Mouse (Mus musculus): ENCODE data around the gene Gm10644. TPM values are rescaled to one million over a fixed set of nuclear protein-coding genes. Genes with fewer than 3 reads are reported as not detected.

The Gm10644 gene
- total and polyA plus RNA-seq, 2 experiments from 2014 or later: 0.39 to 0.60 TPM

GRCm38 (mm10) chr8:83896461-83896860 lies 58.5 kb downstream of the Gm10644 start:
- no peak overlapping the region for H3K27ac ChIP-seq (ENCODE audit: low read depth, low read length)
- H3K4me2 ChIP-seq (ENCODE audit: low read depth, low read length, poor library complexity, severe bottlenecking): no peak overlapping the region
- TF ChIP-seq CTCF (IDR thresholded peaks at IDR 0.05): no peak
- no peaks in the 10 kb centered on the region for H3K27me3 ChIP-seq (ENCODE audit: insufficient read depth, low read length)
- WGBS: 81% methylated on average over 7 of the region's 7 CpGs
- no peaks in the 10 kb centered on the region for H3K4me1 ChIP-seq (ENCODE audit: insufficient read depth, low read length)
- DNase-seq (ENCODE audit: low spot score) (no peak), ATAC-seq (ENCODE audit: low FRiP score) (no peak)
- no peaks in the 10 kb centered on the region for H3K36me3 ChIP-seq (ENCODE audit: insufficient read depth, low read length)
- no peaks in the 10 kb centered on the region for H3K9me3 ChIP-seq (ENCODE audit: low read length)
- H3K4me3 ChIP-seq (ENCODE audit: low read depth, low read length): no peak overlapping the region
- H3K9ac ChIP-seq (replicated peaks; ENCODE audit: low read length, poor library complexity, severe bottlenecking): no peak overlapping the region

GRCm38 (mm10) chr8:83895894-83896293 lies 59.1 kb downstream of the Gm10644 start:
- Histone ChIP-seq H3K9me3 (ENCODE audit: low read length) (no peaks in the 10 kb centered on the region), H3K27ac (ENCODE audit: low read depth, low read length) (no peak overlapping the region), H3K36me3 (ENCODE audit: insufficient read depth, low read length) (no peaks in the 10 kb centered on the region), H3K4me3 (ENCODE audit: low read depth, low read length) (no peak overlapping the region), H3K4me2 (ENCODE audit: low read depth, low read length, poor library complexity, severe bottlenecking) (no peak overlapping the region), H3K4me1 (ENCODE audit: insufficient read depth, low read length) (no peaks in the 10 kb centered on the region), H3K27me3 (ENCODE audit: insufficient read depth, low read length) (no peaks in the 10 kb centered on the region), H3K9ac (replicated peaks; ENCODE audit: low read length, poor library complexity, severe bottlenecking) (no peak overlapping the region)
- ATAC-seq (ENCODE audit: low FRiP score) (no peak), DNase-seq (ENCODE audit: low spot score) (peak; percentile 64)
- WGBS: 5% methylated on average over 5 of the region's 5 CpGs
- TF ChIP-seq CTCF (IDR thresholded peaks at IDR 0.05): peak; percentile 87

DNA sequence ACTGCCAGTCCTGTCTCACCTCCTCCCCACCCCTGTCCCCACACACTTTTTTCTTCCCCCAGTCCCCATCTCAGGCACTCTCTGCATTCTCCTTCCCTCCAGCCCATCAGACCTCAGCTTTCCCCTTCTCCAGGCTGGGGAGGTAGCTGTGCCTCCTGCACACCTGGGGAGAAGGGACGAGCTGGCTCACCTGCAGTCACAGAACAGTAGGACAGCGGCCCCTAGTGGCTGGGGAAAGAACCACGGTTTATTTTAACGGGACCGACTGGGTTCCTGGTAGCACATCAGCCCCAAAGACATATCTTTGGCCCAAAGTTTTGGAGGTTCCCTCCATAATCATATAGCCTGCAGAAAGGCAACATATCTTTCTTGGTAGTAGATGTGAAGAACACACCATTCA lies 61.1 kb downstream of the Gm10644 start:
- ATAC-seq (ENCODE audit: low FRiP score) (no peak), DNase-seq (ENCODE audit: low spot score) (peak; percentile 58)
- Histone ChIP-seq H3K9me3 (ENCODE audit: low read length) (no peaks in the 10 kb centered on the region), H3K9ac (replicated peaks; ENCODE audit: low read length, poor library complexity, severe bottlenecking) (no peak overlapping the region), H3K4me3 (ENCODE audit: low read depth, low read length) (no peak overlapping the region), H3K27me3 (ENCODE audit: insufficient read depth, low read length) (no peaks in the 10 kb centered on the region), H3K36me3 (ENCODE audit: insufficient read depth, low read length) (no peaks in the 10 kb centered on the region), H3K4me2 (ENCODE audit: low read depth, low read length, poor library complexity, severe bottlenecking) (no peak overlapping the region), H3K27ac (ENCODE audit: low read depth, low read length) (no peak overlapping the region), H3K4me1 (ENCODE audit: insufficient read depth, low read length) (no peaks in the 10 kb centered on the region)
- TF ChIP-seq CTCF (IDR thresholded peaks at IDR 0.05): peak; percentile 90
- 3% methylated on average over 5 of the region's 5 CpGs for WGBS

DNA sequence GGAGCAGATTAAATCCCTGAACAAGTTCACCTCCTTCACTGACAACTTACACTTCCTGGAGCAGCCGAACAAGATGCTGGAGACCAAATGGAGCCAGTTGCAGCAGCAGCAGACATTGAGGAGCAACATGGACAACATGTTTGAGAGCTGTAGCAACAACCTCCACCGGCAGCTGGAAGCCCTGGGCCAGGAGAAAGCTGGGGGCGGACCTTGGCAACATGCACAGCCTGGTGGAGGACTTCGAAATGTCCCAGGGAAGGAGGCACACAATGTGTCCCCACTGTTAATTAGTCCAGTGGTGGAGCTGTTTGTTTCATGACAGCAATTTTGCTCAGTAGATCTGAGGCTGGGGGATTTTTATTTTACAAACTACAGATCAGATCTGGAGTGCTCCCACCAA lies 62.9 kb downstream of the Gm10644 start:
- H3K9me3 ChIP-seq (ENCODE audit: low read length): no peaks in the 10 kb centered on the region
- H3K27ac ChIP-seq (ENCODE audit: low read depth, low read length): no peak overlapping the region
- H3K4me3 ChIP-seq (ENCODE audit: low read depth, low read length): no peak overlapping the region
- no peaks in the 10 kb centered on the region for H3K27me3 ChIP-seq (ENCODE audit: insufficient read depth, low read length)
- 61% methylated on average over 4 of the region's 4 CpGs for WGBS
- TF ChIP-seq CTCF (IDR thresholded peaks at IDR 0.05): no peak; the same call in 1 of the 2 replicates
- H3K4me1 ChIP-seq (ENCODE audit: insufficient read depth, low read length): no peaks in the 10 kb centered on the region
- no peak overlapping the region for H3K9ac ChIP-seq (replicated peaks; ENCODE audit: low read length, poor library complexity, severe bottlenecking)
- no peak for ATAC-seq (ENCODE audit: low FRiP score)
- DNase-seq (ENCODE audit: low spot score): no peak
- no peak overlapping the region for H3K4me2 ChIP-seq (ENCODE audit: low read depth, low read length, poor library complexity, severe bottlenecking)
- H3K36me3 ChIP-seq (ENCODE audit: insufficient read depth, low read length): no peaks in the 10 kb centered on the region

DNA sequence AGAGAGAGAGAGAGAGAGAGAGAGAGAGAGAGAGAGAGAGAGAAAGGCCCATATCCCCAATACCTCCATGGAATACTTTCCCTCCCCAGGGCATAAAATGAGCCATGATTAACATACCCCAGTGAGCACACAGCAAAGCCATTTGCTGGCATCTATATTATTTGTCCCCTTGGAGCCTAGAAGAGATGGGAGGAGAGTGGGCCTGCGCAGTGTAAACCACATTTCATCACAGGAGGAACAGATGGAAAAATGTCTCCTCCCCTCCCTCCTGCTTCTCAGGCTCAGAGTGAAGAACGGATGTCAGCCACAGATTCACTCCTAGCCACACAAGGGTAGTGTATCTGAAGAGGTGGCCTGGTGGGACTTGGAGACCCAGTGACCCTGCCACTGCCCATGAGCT lies 66.6 kb downstream of the Gm10644 start:
- no peaks in the 10 kb centered on the region for H3K4me1 ChIP-seq (ENCODE audit: insufficient read depth, low read length)
- H3K9ac ChIP-seq (replicated peaks; ENCODE audit: low read length, poor library complexity, severe bottlenecking): no peak overlapping the region
- 75% methylated on average over 2 of the region's 2 CpGs for WGBS
- ATAC-seq (ENCODE audit: low FRiP score) (no peak), DNase-seq (ENCODE audit: low spot score) (peak; percentile 18)
- no peaks in the 10 kb centered on the region for H3K36me3 ChIP-seq (ENCODE audit: insufficient read depth, low read length)
- H3K9me3 ChIP-seq (ENCODE audit: low read length): no peaks in the 10 kb centered on the region
- no peak for TF ChIP-seq CTCF (IDR thresholded peaks at IDR 0.05)
- H3K27me3 ChIP-seq (ENCODE audit: insufficient read depth, low read length): no peaks in the 10 kb centered on the region
- no peak overlapping the region for H3K4me2 ChIP-seq (ENCODE audit: low read depth, low read length, poor library complexity, severe bottlenecking)
- no peak overlapping the region for H3K4me3 ChIP-seq (ENCODE audit: low read depth, low read length)
- H3K27ac ChIP-seq (ENCODE audit: low read depth, low read length): no peak overlapping the region

Small RNA genes within 50 kb of the gene (microRNA-seq; reads per million reads assigned to microRNA genes)
- gene Gm44330 (ENCODE audit: borderline number of aligned reads) (not detected), gene Gm44450 (ENCODE audit: borderline number of aligned reads) (not detected)

Other genes starting within 250 kb of the Gm10644 start
- gene Ddx39, start 240.0 kb downstream of the Gm10644 start, total RNA-seq (2014; rRNA removed): 38.1 and 47.3 TPM in 2 replicates
- gene Ddx39, start 240.0 kb downstream of the Gm10644 start, polyA plus RNA-seq (2015; fragmentation: Nextera tagmentation; extraction: Ambion mirVana): 68.2 and 76.6 TPM in 2 replicates
- gene Adgre5, start 213.9 kb downstream of the Gm10644 start, total RNA-seq (2014; rRNA removed): 10.4 and 24.3 TPM in 2 replicates
- 7.7 and 8.3 TPM in 2 replicates for gene Adgre5, start 213.9 kb downstream of the Gm10644 start, polyA plus RNA-seq (2015; fragmentation: Nextera tagmentation; extraction: Ambion mirVana)
- gene Adgrl1, start 55.1 kb downstream of the Gm10644 start, total RNA-seq (2014; rRNA removed): 394 and 593 TPM in 2 replicates
- gene Adgrl1, start 55.1 kb downstream of the Gm10644 start, polyA plus RNA-seq (2015; fragmentation: Nextera tagmentation; extraction: Ambion mirVana): 55.5 and 55.9 TPM in 2 replicates
- gene Asf1b, start 302 bp upstream of the Gm10644 start, total RNA-seq (2014; rRNA removed): 3.9 and 20.4 TPM in 2 replicates
- gene Asf1b, start 302 bp upstream of the Gm10644 start, polyA plus RNA-seq (2015; fragmentation: Nextera tagmentation; extraction: Ambion mirVana): 3.8 and 4.3 TPM in 2 replicates
- 190 and 218 TPM in 2 replicates for gene Prkaca, start 17.8 kb upstream of the Gm10644 start, total RNA-seq (2014; rRNA removed)
- gene Prkaca, start 17.8 kb upstream of the Gm10644 start, polyA plus RNA-seq (2015; fragmentation: Nextera tagmentation; extraction: Ambion mirVana): 253 and 259 TPM in 2 replicates
- 65.3 and 86.9 TPM in 2 replicates for gene Samd1, start 42.5 kb upstream of the Gm10644 start, total RNA-seq (2014; rRNA removed)
- gene Samd1, start 42.5 kb upstream of the Gm10644 start, polyA plus RNA-seq (2015; fragmentation: Nextera tagmentation; extraction: Ambion mirVana): 4.1 and 4.6 TPM in 2 replicates
- gene 1700067K01Rik, start 46.3 kb upstream of the Gm10644 start, total RNA-seq (2014; rRNA removed): 1.2 TPM in 1 of 2 replicates, not detected in the other
- 0.58 and 0.69 TPM in 2 replicates for gene 1700067K01Rik, start 46.3 kb upstream of the Gm10644 start, polyA plus RNA-seq (2015; fragmentation: Nextera tagmentation; extraction: Ambion mirVana)
- gene 2210011C24Rik, start 57.0 kb upstream of the Gm10644 start, total RNA-seq (2014; rRNA removed): 0.66 TPM in 1 of 2 replicates, not detected in the other
- gene 2210011C24Rik, start 57.0 kb upstream of the Gm10644 start, polyA plus RNA-seq (2015; fragmentation: Nextera tagmentation; extraction: Ambion mirVana): 0.43 and 1.5 TPM in 2 replicates
- gene Palm3, start 66.3 kb upstream of the Gm10644 start, total RNA-seq (2014; rRNA removed): 5.1 and 8.0 TPM in 2 replicates
- gene Palm3, start 66.3 kb upstream of the Gm10644 start, polyA plus RNA-seq (2015; fragmentation: Nextera tagmentation; extraction: Ambion mirVana): 4.4 and 4.9 TPM in 2 replicates
- gene Il27ra, start 87.4 kb upstream of the Gm10644 start, total RNA-seq (2014; rRNA removed): 0.71 and 1.1 TPM in 2 replicates
- gene Il27ra, start 87.4 kb upstream of the Gm10644 start, polyA plus RNA-seq (2015; fragmentation: Nextera tagmentation; extraction: Ambion mirVana): 0.21 and 0.29 TPM in 2 replicates
- 2.3 and 2.7 TPM in 2 replicates for gene Rln3, start 89.8 kb upstream of the Gm10644 start, total RNA-seq (2014; rRNA removed)
- 1.3 and 2.3 TPM in 2 replicates for gene Rln3, start 89.8 kb upstream of the Gm10644 start, polyA plus RNA-seq (2015; fragmentation: Nextera tagmentation; extraction: Ambion mirVana)
- gene Gm10643, start 109.9 kb upstream of the Gm10644 start, total RNA-seq (2014; rRNA removed): 2.2 and 3.0 TPM in 2 replicates
- gene Gm10643, start 109.9 kb upstream of the Gm10644 start, polyA plus RNA-seq (2015; fragmentation: Nextera tagmentation; extraction: Ambion mirVana): 1.6 and 1.7 TPM in 2 replicates
- 28.4 and 31.7 TPM in 2 replicates for gene Rfx1, start 111.6 kb upstream of the Gm10644 start, total RNA-seq (2014; rRNA removed)
- 7.2 and 8.8 TPM in 2 replicates for gene Rfx1, start 111.6 kb upstream of the Gm10644 start, polyA plus RNA-seq (2015; fragmentation: Nextera tagmentation; extraction: Ambion mirVana)
- gene Dcaf15, start 149.6 kb upstream of the Gm10644 start, total RNA-seq (2014; rRNA removed): 62.3 and 67.6 TPM in 2 replicates
- 21.7 and 23.3 TPM in 2 replicates for gene Dcaf15, start 149.6 kb upstream of the Gm10644 start, polyA plus RNA-seq (2015; fragmentation: Nextera tagmentation; extraction: Ambion mirVana)
- 0.05 and 0.19 TPM in 2 replicates for gene Podnl1, start 170.8 kb upstream of the Gm10644 start, total RNA-seq (2014; rRNA removed)
- gene Podnl1, start 170.8 kb upstream of the Gm10644 start, polyA plus RNA-seq (2015; fragmentation: Nextera tagmentation; extraction: Ambion mirVana): 0.38 and 0.56 TPM in 2 replicates
- 86.1 and 101 TPM in 2 replicates for gene Cc2d1a, start 192.7 kb upstream of the Gm10644 start, total RNA-seq (2014; rRNA removed)
- 65.9 and 70.7 TPM in 2 replicates for gene Cc2d1a, start 192.7 kb upstream of the Gm10644 start, polyA plus RNA-seq (2015; fragmentation: Nextera tagmentation; extraction: Ambion mirVana)
- 5.6 and 5.7 TPM in 2 replicates for gene 4930432K21Rik, start 192.8 kb upstream of the Gm10644 start, total RNA-seq (2014; rRNA removed)
- gene 4930432K21Rik, start 192.8 kb upstream of the Gm10644 start, polyA plus RNA-seq (2015; fragmentation: Nextera tagmentation; extraction: Ambion mirVana): 2.2 and 2.4 TPM in 2 replicates
- 0.27 and 4.6 TPM in 2 replicates for gene Nanos3, start 230.0 kb upstream of the Gm10644 start, total RNA-seq (2014; rRNA removed)
- gene Nanos3, start 230.0 kb upstream of the Gm10644 start, polyA plus RNA-seq (2015; fragmentation: Nextera tagmentation; extraction: Ambion mirVana): 14.0 and 15.3 TPM in 2 replicates

All from midbrain, postnatal 0 days (tissue).